Mouse (Mus musculus): ENCODE results near the gene Olfr814.
"Not testable (repeated sequence)": the region's sequence is repeated elsewhere in the genome, so short reads cannot be mapped to it uniquely, and the experiment has no call there.

Gene Olfr814

DNA sequence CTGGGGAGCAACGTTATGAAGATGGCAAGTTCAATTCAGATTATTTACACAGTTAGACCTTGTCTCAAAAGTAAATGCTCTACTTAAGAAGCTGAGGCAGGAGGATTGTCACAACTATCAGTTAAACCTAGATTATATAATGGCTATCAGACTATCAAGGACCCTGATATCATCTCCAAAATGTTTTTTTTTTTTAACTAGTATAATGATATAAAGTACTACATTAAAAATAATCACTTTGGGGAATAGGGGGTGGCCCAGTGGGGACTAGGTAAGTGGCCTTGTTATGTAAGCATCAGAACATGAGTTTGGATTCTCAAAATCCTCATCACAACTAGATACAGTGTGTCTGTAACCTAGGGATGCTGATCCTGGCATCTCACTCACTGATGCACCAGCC, at the start of gene Olfr814:
TSS of gene Olfr814 (minus strand) at position 101 of the 400 bp plus-strand sequence.
- not testable (repeated sequence) for DNase-seq

DNA sequence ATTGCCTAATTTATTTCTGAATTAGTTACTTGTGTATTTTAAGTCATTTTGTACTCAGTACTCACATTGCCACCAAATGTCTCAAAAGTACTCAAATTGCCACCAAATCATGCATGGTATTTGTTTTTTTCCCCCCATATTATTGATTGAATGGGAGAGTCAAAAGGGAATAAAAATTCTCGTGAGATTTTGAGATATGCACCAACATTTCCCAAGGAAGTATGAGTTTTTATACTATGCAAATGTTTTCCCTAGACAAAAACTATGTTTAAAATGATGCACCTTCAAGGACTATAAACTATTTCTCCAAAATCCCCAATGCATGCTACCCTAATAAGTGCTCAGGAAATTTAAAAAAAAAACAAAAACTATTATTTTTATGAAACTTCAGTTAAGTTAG, 35.8 kb upstream of the Olfr814 start, which contains the start of gene Olfr816:
TSS of gene Olfr816 (minus strand) at position 101 of the 400 bp plus-strand sequence.
- no peak for DNase-seq

DNA sequence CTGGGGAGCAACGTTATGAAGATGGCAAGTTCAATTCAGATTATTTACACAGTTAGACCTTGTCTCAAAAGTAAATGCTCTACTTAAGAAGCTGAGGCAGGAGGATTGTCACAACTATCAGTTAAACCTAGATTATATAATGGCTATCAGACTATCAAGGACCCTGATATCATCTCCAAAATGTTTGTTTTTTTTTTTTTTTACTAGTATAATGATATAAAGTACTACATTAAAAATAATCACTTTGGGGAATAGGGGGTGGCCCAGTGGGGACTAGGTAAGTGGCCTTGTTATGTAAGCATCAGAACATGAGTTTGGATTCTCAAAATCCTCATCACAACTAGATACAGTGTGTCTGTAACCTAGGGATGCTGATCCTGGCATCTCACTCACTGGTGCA, 26.1 kb upstream of the Olfr814 start, which contains the start of gene Olfr815:
TSS of gene Olfr815 (minus strand) at position 101 of the 400 bp plus-strand sequence.
- not testable (repeated sequence) for DNase-seq

DNA sequence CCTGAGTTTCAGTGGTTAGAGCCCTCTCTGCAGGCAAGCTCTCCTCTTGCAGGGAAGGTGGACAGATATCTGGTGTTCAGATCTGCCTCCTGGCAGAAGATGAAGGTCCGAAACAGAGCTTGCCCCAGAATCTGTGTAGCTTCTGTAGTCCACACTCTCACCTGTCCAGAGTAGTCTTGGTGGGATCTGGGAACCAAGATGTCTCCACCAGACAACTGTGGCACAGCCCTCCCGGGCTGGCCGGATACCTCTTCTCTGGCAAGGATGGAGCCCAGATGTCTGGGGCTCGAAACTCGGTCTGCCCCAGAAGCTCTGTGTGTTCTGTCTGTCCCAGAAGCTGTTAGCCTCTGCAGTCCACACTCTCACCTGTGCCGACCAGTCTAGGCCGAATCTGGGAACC, 6.3 kb upstream of the Olfr814 start:
- DNase-seq = no peak

DNA sequence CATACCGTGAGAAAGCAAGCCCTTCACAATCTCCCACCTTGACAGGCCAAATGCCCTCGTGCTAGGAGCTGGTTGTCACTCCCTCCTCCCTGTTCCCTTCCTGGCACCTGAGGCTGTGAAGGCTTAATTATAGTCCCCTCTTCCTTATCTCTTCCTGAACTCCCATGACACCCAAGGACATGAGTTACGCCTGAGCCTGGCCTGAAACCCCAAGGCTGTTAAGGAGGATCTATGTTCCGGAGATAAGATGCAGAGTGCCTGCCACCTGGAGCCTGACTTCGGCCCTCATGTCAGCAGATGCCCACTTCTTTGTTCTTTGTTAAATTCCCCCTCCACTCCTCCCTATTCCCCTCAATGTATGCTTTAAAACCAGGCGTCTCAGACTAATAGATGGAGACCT, 5.8 kb upstream of the Olfr814 start:
- not testable (repeated sequence) for DNase-seq

DNA sequence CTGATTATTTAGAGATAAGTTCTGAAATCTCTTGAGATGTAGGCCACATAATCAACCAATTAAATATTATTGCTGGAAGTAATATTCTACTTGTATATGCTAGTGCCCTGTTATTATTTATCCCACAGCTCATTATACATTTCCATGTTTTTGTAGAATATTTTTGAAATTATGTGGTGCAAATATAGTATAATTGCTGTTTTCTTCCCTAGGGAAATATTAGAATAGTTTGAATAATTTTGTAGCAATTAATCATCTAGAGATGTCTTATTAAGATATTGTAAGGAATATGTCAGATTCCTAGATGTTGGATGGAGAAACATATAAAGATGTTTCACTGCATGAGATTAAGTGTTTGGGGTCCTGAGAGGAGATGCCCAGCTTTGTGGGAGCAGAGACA, 24.6 kb downstream of the Olfr814 start, which contains the start of gene Olfr813:
TSS of gene Olfr813 (plus strand) at position 301 of the 400 bp plus-strand sequence.
- DNase-seq = no peak

DNA sequence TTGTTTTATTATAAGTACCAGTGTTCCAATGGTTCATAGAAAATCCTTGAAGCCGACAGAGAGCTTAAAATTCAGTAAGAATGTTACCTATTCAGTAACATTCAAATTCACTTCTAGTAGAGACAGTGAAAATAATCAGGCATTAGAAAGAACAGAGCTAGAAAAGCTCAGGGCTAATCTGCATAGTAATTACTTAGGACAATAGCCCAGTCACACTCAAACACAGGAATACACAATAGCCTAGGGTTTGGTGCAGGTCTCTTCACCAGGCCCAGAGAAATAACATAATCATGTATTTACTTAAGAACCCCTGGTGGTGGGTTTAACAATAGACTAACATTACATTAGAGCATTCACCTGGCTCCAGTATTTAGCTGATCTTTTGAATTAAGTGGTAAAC, 32.3 kb downstream of the Olfr814 start:
- DNase-seq = no peak

DNA sequence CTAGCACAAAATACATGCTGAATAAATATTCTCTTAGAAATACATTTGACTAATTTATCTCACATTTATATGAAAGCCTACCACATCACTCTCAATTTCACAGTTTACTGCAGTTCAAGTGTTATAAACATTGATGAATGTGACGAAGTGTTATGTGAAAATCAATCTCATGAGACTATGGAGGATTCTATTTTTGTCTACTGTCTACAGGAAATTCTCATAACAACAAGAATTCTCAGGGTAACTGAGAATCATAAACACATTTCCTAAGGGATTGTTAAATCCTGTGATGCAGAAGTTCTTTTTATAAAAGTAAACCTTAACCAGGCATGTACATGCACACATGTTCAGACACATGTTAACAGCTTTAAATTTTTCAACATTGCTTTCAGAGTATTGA, 33.7 kb downstream of the Olfr814 start, which contains the start of gene Olfr812:
TSS of gene Olfr812 (minus strand) at position 101 of the 400 bp plus-strand sequence.
- DNase-seq = no peak

All from lung, postnatal 4 days (tissue).